Mouse (Mus musculus) heart, adult 18-20 months (tissue): Measurements from ENCODE around the gene Ptpru. TPM values are rescaled to one million over a fixed set of nuclear protein-coding genes. Genes with fewer than 3 reads are reported as not detected.
A peak's percentile ranks its signal among the peaks of the same experiment; 100 is the strongest.

Source experiments
- DNase-seq, 2 experiments: peaks; one replicate each; pipeline ENCODE4 v3.0.0; 2021 to 2022; ENCODE audit warnings: mixed read lengths in 1 of 2
- total RNA-seq, 2 experiments: library from RNA; stranded (reverse); gene quantifications; 2 replicates each; pipeline ENCODE4 v1.2.3; 2021

The Ptpru gene
- total RNA-seq, 2 experiments from 2014 or later = 4.6 to 9.5 TPM

DNA sequence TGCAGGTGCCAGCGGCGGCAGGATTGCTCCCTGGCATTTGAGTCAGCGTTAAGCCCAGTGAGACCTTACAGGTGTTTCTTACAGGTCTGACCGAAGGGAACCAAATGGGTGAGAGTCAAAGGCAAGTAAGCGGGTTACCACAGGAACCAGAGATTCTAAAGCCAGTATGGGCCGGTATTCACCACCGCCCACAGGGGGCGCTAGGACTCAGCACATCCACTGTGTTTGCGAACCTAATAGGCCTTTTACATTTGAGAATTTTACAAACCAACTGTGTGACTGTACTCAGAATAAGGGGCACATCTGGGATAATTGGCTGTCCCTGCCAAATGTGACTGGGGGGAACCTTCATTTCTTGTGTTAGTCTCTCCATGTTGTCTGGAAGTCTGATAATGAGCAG, 54.1 kb downstream of the Ptpru start:
- DNase-seq = peak; percentile 29 to 72

DNA sequence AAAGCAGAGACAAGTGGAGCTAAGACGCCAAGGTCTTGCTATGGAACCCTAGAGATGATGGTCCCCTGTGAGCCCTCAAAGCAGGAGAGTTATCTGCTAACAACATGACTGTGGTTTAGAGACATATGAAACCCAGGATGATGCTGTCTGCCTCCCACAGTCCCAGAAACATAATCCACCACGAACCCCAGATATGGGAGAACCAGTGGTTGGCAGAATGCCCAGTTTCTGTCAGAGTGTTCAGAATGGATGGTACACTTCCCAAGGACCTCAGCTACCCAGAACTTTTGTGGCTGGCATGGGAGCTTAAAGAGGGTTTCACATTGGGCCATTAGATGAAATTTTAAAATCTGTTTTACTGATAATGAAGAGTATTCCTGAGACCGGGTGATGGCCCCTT, 57.1 kb downstream of the Ptpru start:
- peak; percentile 24 for DNase-seq

DNA sequence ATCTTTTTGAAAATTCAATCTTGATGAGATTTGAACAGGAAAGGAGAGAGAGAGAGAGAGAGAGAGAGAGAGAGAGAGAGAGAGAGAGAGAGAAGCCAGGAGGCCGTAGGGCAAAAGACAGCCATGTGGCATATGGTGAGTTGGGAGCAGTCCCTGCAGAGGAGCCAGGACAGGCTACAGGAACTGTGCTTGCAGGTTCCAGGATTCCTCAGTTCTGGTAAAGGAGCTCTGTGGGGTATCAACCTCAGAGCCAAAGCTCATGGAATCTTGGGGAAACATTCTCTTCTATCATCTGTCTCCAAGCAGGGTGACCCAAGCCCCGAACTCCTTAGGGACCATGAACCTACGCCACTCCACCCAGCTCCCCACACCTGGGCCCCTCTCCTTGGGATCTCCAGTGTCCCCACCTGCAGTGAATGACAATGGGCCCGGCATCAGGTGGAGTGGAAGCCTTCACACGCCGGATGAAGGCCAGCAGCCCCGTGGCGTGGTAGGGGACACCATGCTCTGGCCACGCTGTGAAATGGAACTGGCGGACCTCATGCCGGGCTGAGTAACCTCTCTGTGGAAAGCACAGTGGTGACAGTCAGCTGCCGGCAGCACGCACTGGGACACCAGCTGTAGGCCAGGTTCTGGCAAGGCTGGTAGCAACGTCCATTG, 59.3 kb downstream of the Ptpru start:
- DNase-seq = no peak

DNA sequence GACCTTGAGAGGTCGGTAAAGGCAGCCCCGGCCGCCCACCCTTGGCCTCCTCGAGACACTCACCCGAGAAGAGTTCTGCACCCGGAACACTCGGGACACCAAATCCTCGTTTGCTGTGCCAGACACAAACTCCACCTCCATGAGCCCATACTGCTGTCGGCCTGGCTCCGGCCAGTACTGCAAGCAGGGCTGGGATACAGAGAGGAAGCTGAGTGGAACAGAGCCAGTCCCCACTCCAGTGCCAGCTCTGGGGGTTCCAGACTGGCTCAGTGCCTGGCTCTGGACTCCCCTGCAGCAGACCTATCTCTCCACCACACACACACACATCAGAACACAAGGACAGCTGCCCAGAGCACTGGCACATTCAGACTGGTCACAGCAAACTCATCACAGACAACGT, 66.7 kb downstream of the Ptpru start:
- peak; percentile 26 to 32 for DNase-seq

DNA sequence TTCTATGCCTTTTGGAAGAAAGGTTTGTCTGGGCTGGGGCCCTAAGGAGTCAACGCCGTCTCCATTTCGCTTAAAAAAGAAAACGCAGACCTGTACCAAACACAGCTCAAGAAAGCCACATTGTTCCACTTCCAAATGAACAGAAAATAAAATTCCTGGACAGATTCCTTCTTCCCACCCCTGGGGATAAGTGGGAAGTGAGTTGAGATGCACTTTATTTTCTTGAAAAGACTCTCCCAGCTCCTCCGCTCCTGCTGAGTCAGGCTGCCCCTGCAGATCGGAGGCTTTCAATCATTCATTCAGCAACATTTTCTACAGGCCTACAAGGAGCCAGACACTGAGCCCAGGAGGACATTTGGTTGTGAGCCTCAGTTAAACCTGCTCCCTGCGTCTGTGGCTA, 74.2 kb downstream of the Ptpru start:
- no peak for DNase-seq

DNA sequence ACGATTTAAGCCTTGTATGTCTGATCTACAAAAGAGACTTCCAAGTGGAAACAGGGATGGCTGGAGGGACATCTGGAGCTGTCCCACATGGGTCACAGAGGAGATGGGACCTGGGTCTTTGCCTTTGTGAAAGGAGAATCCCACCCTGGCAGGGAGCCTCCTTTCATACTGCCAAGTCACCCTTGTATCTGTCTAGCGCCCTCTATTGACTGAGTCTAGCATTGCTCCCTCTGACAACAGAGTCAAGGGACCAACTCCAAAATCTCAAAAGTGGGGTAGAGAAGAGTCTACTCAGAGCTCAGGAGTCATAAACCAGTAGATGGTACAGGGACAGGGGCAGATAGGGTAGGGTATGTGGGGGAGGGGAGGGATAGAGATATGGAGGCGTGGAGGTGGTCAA, 74.6 kb downstream of the Ptpru start:
- DNase-seq = peak in 1 of 2 experiments; percentile 26

DNA sequence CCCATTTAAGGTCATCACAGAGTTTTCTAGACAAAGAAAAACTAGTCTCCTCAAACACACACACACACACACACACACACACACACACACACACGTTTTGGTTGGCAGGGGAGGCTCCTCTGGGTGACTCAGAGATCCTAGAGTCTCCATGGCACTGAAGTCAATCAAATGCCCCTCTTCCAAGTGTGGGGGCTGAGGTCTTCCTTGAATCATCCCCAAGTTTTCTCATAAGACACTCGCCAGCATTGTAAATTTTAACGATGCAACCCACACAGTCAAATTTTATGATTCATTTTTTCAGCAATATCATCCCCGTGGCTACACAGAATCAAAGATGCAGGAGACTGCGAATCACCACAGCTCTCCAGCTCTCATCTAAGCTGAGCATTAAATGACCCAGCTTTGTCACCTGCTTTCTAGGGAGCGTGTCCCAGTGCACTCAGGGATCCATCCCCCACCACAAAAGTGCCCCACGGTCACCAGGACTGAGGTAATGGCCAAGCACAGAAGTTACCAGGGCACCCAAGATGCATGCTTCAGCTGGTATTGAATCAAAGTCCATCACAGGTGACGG, 75.8 kb downstream of the Ptpru start:
- no peak for DNase-seq

DNA sequence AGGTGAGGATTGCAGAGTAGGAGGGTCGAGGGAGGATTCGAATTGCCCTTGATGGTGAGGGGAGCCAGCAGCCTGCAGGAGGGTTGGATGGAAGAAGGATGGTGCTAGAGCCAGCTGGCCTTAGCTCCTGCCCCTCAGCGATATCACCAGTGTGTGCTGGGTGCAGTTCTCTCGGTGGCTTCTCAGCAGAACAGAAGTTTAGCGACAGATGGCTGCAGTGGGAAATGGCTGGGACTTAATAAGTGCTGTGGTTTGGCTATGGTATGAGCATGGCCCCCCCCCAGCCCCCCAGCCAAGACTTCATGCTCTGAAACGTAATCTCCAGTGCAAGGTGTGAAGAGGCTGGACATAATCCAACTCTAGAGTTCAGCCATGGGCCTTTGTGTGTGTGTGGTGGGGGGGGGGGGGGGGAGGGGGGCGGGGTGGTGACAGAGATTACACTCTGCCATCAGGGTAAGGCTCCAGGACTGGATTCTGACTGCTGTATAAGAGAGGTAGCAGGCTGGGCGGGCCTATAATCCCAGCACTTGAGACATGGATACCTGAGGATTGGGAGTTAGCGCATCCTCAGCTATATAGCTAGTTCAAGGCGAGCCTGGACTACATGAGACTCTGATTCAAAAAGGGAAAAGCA, 85.8 kb downstream of the Ptpru start:
- DNase-seq = no peak

DNA sequence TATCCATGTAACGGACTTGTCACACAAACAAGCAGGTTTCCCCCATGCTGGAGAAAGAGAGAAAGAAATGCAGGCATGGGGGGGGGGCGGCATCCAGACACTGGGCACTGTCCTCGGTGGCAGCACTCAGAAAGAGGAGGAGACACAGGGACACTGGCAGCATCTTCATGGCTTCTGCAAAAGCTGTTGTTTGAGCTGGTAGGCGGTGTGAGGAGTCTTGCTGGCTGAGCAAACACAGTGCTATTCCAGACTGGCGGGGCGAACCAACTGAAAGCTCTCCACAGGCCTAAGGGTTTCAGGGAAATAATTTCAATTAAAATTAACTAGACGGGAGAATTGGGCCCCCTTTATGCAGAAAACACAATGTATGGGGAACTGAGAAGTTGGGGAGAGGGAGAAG, 86.5 kb downstream of the Ptpru start:
- DNase-seq = no peak

DNA sequence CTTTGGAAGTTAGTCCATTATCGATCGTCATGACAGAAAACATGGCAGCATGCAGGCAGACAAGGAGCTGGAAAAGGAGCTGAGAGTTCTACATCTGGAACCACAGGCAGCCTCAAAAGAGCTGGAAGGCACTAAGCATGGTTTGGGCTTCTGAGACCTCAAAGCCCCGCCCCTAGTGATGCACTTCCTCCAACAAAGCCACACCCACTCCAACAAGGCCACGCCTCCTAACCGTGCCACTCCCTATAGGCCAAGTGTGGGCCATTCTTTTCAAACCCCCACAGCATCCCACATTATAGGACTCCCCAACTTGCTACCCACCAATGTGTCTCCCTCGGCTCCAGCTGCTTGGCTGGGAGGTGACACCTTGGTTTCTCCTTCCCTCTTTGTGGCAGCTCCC, 88.3 kb downstream of the Ptpru start:
- no peak for DNase-seq

DNA sequence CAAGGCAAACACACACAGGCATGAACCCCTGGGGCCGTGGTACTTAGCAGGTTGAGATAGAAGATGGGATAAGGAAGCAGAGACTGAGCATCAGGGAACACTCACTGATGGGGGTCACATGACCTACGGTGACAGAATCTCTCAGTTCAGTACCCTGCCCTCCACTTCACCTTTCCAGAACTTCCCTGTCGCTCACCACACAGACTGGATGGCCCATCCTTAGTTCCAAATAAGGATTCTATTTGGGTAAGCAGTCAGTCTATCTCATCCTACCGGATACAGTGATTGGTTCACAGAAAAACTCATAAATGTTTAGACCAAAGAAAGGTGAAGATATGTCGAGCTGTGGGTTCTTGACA, 93.4 kb downstream of the Ptpru start:
- DNase-seq = no peak

DNA sequence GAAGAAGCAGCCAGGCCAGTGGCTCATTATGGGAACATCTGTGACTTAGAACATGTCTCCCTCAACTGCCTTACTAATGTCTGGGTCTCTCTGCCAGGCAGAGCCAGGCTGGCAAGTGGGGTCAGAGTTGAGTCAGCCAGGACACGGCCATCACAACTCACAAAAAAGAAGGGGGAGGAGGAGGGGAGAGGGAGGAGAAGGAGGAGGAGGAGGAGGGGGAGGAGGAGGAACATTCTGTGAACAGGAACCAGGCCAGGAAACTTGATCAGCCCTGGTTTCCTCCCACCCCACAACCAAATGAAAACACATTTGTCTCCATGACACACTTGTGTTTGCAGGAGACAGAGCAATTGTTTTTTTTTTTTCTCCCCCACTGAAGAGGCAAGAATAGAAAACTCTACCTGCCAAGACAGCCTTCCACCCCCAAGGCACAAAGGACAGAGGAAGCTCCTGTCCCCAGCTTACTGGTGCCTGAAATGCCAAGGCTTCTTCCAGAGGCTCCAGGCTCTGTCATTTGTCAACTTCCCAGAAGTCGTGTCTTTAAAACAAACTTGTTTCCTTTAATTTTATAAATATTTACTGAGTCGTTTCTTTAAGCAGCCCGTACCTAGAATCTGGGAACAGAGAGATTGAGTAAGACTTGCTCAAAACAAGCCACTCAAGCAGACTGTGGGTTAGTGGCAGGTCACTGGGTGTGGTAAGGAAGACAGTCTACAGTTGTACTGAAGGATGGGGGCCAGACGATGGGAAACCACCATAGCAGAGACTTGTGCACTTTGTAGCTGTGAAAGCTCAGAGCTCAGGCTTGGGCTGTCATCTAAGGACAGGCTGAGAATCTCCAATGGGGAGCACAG, 94.0 kb downstream of the Ptpru start:
- DNase-seq = peak; percentile 65 to 79

DNA sequence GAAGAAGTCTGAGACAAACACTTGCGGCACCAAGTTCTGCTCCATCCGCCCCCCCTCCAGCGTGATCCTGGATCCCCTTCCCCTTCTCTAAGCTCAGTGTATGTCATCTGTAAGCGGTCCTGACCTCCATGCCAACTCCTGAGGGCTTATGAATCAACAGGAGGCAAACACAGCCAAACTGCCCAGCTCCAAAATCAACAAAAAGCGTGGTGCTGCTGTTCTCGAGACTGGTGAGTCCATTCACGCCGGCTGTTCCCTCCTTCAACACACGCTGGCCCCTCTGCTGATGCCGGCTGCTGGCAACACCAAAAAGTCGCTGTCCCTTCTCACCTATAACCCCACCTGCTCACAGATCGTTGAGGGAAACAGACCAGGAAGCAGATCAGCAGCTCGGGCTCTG, 95.1 kb downstream of the Ptpru start:
- DNase-seq = no peak

DNA sequence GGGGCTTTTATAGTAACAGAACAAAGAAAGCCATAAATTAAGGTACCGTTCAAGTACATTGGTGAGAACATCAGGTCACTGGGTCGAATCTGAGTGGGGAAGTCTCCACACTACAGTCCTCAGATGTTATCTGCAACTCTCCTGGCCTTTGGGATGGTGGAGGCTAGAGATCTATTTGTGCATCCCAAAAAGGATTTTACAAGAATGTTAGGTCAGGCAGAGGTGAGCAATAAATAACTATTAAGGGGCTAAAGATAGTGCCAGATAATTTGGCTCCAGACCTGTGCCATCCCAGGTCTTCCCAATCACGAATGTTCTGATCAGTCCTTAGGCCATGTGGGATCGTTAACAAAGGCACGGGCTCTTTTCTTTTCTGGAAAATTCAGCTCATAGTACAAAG, 97.5 kb downstream of the Ptpru start:
- no peak for DNase-seq

DNA sequence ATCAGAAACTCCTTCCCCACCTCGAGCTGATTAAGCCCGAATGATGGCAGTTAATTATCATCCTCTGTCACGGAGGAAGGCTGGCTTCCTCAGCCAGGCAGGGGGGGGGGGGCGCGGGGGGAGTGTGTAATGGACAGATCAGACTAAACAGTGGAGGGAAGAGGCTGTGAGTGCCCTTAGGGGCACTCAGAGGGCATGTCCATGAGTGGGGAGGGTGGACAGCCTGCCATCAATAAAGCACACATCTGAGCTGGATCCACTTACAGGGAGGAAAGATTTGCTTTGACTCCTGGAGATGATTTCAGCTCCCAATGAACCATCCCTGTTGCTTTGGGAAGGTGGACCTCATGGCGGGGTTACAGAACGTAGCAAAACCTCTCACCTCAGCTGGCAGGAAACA, 109.5 kb downstream of the Ptpru start:
- no peak for DNase-seq

DNA sequence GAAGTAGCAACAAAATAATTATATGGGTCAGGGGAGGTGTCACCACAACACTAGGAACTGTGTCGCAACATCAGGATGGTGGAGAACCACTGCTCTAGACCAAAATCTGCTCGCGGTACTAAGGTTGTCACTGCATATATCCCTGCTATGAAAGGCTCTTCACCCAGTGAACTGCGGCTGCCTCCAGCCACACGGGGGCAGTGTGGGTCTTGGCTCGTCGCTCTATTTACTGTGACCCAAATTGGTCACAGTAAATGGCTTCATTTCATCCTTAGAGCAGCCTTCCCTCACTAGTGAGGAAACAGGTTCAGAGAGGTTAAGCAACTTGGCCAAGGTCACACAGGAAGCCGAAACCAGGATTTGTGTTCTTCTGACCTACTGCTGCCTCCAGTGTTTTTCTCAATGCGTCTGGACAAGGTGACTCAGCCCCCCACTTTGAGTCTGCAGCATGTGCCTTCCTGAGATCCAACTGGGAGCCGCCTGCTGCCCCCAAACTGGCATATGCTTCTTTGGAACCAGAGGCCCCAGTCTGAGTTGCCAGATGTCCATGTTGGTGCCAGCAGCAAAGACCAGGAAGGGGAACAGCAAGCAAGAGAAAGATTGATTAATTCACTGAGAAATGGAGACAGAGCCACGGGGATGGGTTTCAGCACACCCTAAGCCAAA, 114.5 kb downstream of the Ptpru start:
- DNase-seq = peak; percentile 64 to 82

DNA sequence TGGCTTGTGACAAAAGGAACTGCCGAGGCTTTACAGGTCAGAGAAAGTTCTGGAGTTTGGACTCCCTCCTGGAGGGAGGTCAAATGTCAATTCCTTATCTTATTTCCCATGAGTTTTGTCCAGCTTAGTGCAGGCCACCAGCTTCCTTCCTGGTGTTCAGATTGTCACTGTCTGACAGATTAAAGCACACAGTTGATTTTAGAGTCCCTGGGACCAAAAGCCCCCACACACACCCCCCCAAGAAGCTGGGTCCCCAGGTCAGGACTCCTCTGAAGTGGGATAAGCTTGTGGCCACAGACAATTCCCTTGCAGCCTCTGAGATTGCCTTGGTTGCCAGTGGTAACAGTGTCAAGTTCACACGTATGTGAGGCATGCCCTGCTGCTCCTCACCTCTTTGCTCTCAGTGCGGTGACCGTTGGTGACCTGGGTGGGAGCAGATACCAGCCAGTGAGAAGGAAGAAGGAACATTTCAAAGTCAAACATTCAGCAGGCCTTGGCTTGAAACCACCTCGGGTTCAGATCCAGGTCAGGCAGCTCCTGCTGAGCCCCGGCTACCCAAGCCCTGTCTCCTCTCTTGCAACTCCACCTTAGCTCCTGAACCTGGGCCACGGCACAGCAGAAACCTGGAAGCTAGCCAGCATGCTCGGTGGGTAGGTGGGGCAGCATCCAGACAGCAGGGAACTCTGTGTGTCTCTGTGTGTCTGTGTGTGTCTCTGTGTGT, 115.8 kb downstream of the Ptpru start:
- DNase-seq = peak; percentile 42 to 70

DNA sequence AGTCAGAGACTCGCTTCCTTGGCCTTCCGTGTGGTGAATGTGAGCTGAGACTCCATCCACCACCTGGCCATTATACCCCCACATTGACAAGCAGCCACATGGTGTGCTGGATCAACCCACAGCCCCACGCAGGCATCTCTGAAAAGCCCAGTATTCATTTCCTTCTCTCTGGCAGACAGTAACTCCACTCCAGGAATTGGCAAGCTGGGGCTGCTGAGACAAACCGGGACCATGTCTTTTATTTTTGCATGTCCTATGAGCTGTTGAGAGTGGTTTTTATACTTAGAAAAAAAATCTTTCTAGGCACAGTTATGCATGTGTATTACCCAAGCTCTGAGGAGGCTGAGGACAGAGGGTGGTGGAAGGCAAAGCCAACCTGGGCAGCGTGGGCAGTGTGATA, 118.9 kb downstream of the Ptpru start:
- no peak for DNase-seq
